28 mouse cellular contexts compared by ENCODE assay signal in the genomic region with DNA sequence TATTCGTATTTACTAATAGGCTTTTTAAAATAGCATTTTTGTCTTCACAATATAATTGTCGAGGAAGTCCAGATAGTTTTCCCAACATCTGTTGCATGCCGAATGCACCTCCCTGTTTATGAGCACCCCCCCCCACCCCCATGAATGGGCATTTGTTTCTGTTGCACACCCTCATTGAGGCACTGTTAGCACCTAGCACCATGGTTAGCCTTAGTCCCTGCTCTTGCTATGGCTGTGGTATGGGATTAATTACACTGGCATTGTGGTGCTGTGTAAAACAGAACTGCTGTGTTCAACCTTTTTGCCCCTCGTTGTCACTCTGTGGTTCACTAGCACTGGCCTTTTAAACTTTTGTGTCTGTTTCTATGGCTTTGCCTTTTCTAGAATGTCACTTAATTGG. TPM values are rescaled to one million over a fixed set of nuclear protein-coding genes. Genes with fewer than 3 reads are reported as not detected.
DNase-seq lines count a peak whose midpoint lies in the region; ATAC-seq lines count a peak whose summit lies in the region.
"Had no signal": no experiment of that assay in that cellular context is flagged by ENCODE, and none has a peak within 500 bp of the region (broad histone marks: within the 10 kb centered on the region; RNA-seq: fewer than 3 reads in every experiment).

No protein-coding gene starts in this region.

- 46% methylated on average over 4 of the region's 4 CpGs for WGBS in limb, embryonic 11.5 days

- peak; percentile 8 for DNase-seq in 416B (ENCODE audit: low read depth)
- peak; percentile 38 for DNase-seq in forelimb bud, embryonic 11.5 days (ENCODE audit: low read depth, low spot score)
- DNase-seq in limb, embryonic 11.5 days (ENCODE audit: low spot score), result no peak
- no peak for DNase-seq in testis, postnatal 14 days (ENCODE audit: low spot score)
- DNase-seq in layer of hippocampus, adult 9-10 months (ENCODE audit: low spot score), result no peak
- DNase-seq: adrenal gland, adult 8-10 months; adrenal gland, postnatal 14 days; adrenal gland, postnatal 36 days; B cell, adult 2 months; cerebellum, adult 11 months; cerebellum, adult 18-20 months; cerebellum, adult 8-10 months; cerebellum, adult 9-11 months; cerebellum, postnatal 14 days; cerebellum, postnatal 36 days; embryo, embryonic 11 days had no signal

- H3K27ac ChIP-seq in limb, embryonic 11.5 days (replicated peaks; ENCODE audit: low read depth, low read length), result no peak overlapping the region
- H3K27ac ChIP-seq: embryonic facial prominence, embryonic 13.5 days; embryonic facial prominence, embryonic 15.5 days; forebrain, embryonic 10.5 days; forebrain, embryonic 12.5 days had no signal

- H3K27me3 ChIP-seq in limb, embryonic 11.5 days (ENCODE audit: control insufficient read depth, insufficient read depth, low read length), result no peaks in the 10 kb centered on the region
- H3K27me3 ChIP-seq: CH12.LX; embryonic facial prominence, embryonic 13.5 days; embryonic facial prominence, embryonic 15.5 days; forebrain, embryonic 12.5 days; Patski had no signal

- H3K36me3 ChIP-seq in limb, embryonic 11.5 days (ENCODE audit: control insufficient read depth, insufficient read depth, low read length), result no peaks in the 10 kb centered on the region
- H3K36me3 ChIP-seq: embryonic facial prominence, embryonic 13.5 days; embryonic facial prominence, embryonic 15.5 days; forebrain, embryonic 10.5 days; forebrain, embryonic 12.5 days; G1E had no signal

- H3K4me3 ChIP-seq in limb, embryonic 11.5 days (ENCODE audit: low read depth, low read length), result no peak overlapping the region
- H3K4me3 ChIP-seq: embryonic facial prominence, embryonic 13.5 days; embryonic facial prominence, embryonic 15.5 days; erythroblast, embryonic 14.5 days; forebrain, embryonic 10.5 days; forebrain, embryonic 12.5 days had no signal

- ATAC-seq in limb, embryonic 11.5 days (ENCODE audit: insufficient number of reproducible peaks, low FRiP score, low TSS enrichment, low read depth), result 0 out of 2 replicates have a peak, but pooled peaks have one; percentile 57
- ATAC-seq: activated CD4-positive, CD25-positive, alpha-beta regulatory T cell, adult 4 months; CD4-positive, CD25-positive, alpha-beta regulatory T cell, adult 4 months; forebrain, embryonic 14.5 days; forebrain, embryonic 16.5 days; Patski had no signal

- no peaks in the 10 kb centered on the region for H3K4me1 ChIP-seq in limb, embryonic 11.5 days (ENCODE audit: control insufficient read depth, insufficient read depth, low read length)
- H3K4me1 ChIP-seq: embryonic facial prominence, embryonic 15.5 days had no signal

- no peak overlapping the region for H3K4me2 ChIP-seq in limb, embryonic 11.5 days (ENCODE audit: low read depth, severe bottlenecking)
- H3K4me2 ChIP-seq: embryonic facial prominence, embryonic 13.5 days; embryonic facial prominence, embryonic 15.5 days; forebrain, embryonic 12.5 days had no signal

- H3K9me3 ChIP-seq in limb, embryonic 11.5 days (ENCODE audit: control insufficient read depth, low read length), result no peaks in the 10 kb centered on the region
- H3K9me3 ChIP-seq: embryonic facial prominence, embryonic 13.5 days; embryonic facial prominence, embryonic 15.5 days; forebrain, embryonic 10.5 days; forebrain, embryonic 12.5 days; G1E had no signal

- H3K9ac ChIP-seq in limb, embryonic 11.5 days (ENCODE audit: low read length), result no peak overlapping the region
- H3K9ac ChIP-seq: embryonic facial prominence, embryonic 13.5 days; embryonic facial prominence, embryonic 15.5 days; forebrain, embryonic 12.5 days had no signal

RNA-seq across cellular contexts. Expression of gene Sema5a, which starts 56.4 kb away (rescaled TPM):
- 21.4 and 24.2 TPM in 2 replicates for polyA plus RNA-seq in limb, embryonic 11.5 days (2014; fragmentation: Nextera tagmentation; extraction: Ambion mirVana)
- polyA plus RNA-seq: activated CD4-positive, CD25-positive, alpha-beta regulatory T cell, adult 4 months; erythroblast, embryonic 14.5 days; G1E had no signal

Comparison
In these comparisons a context has a peak if more than half of its experiments do, and no peak if none do; other contexts are left out.
1. DNase-seq: peak in 416B (single experiment) and forelimb bud, embryonic 11.5 days (single experiment); none in limb, embryonic 11.5 days (single experiment), testis, postnatal 14 days (single experiment) and layer of hippocampus, adult 9-10 months (single experiment).